In the genomic region with DNA sequence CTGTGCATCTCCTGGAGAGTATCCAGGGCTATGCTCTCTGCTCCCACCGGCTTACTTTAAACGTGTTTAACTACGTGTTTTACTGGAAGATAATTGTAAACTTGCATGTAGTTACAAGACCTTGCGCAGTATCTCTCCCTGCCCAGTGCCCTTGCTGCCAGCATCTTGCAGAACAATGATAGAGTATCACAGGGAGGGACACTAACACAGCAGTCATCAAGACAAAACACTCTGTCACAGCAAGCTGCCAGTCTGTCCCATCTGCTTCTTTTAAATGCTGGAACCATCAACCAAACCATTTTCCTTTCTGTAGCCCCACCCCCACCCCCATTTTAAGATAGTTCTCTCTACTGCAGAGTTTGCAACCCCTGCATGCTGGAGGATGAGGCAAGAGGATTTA, we compare ENCODE assay signal across 13 mouse cellular contexts. TPM values are rescaled to one million over a fixed set of nuclear protein-coding genes. Genes with fewer than 3 reads are reported as not detected.
DNase-seq lines count a peak whose midpoint lies in the region; ATAC-seq and TF ChIP-seq lines count a peak whose summit lies in the region.
"Had no signal": no experiment of that assay in that cellular context is flagged by ENCODE, and none has a peak within 500 bp of the region (broad histone marks: within the 10 kb centered on the region; RNA-seq: fewer than 3 reads in every experiment).

No protein-coding gene starts in this region.

- intact Hi-C loops in left cerebral cortex, postnatal 36 days (cut with DNase I), result no loop called here

- ATAC-seq in kidney, embryonic 15.5 days (replicated peaks; ENCODE audit: low FRiP score), result peak; percentile 28; the same call in 1 of the 2 replicates
- ATAC-seq in forebrain, postnatal 0 days, result peak; percentile 53
- peak; percentile 63 for ATAC-seq in liver, embryonic 15.5 days (ENCODE audit: insufficient read depth)

- 51% methylated on average over 4 of the region's 4 CpGs for WGBS in kidney, embryonic 15.5 days
- WGBS in forebrain, postnatal 0 days, result 47% methylated on average over 4 of the region's 4 CpGs
- WGBS in liver, embryonic 15.5 days (ENCODE audit: insufficient replicate concordance), result 17% methylated on average over 4 of the region's 4 CpGs

- no peak overlapping the region for H3K4me3 ChIP-seq in kidney, embryonic 15.5 days (replicated peaks)
- H3K4me3 ChIP-seq in MEL (ENCODE audit: control insufficient read depth in 1 of 2, insufficient read depth in 1 of 2, low read depth in 2 of 2, low read length in 2 of 2), result no peak overlapping the region
- H3K4me3 ChIP-seq in forebrain, postnatal 0 days (ENCODE audit: low read depth, low read length), result no peak overlapping the region
- no peak overlapping the region for H3K4me3 ChIP-seq in liver, embryonic 15.5 days (replicated peaks)
- H3K4me3 ChIP-seq: erythroblast, embryonic 14.5 days had no signal

- no peak for TF ChIP-seq CTCF in MEL (IDR thresholded peaks at IDR 0.05 in 2 of 3, conservative IDR thresholded peaks at IDR 0.05 in 1 of 3; ENCODE audit: control insufficient read depth in 1 of 3, insufficient read depth in 1 of 3, low read depth in 2 of 3, low read length in 3 of 3, poor library complexity in 1 of 3, severe bottlenecking in 1 of 3)
- no peak for TF ChIP-seq CTCF in forebrain, postnatal 0 days (IDR thresholded peaks at IDR 0.05; ENCODE audit: low read depth)

- no peak for TF ChIP-seq POLR2A in MEL (IDR thresholded peaks at IDR 0.05; ENCODE audit: control insufficient read depth in 1 of 2, insufficient read depth in 1 of 2, low read depth in 1 of 2, low read length in 2 of 2, poor library complexity in 1 of 2)

- H3K36me3 ChIP-seq in kidney, embryonic 15.5 days, result no peaks in the 10 kb centered on the region
- peaks cover 0 to 28% of the 10 kb centered on the region in 2 experiments; a peak in 2 of 4 replicates for H3K36me3 ChIP-seq in MEL (ENCODE audit: control insufficient read depth in 1 of 2, insufficient read depth in 2 of 2, low read length in 2 of 2)
- no peaks in the 10 kb centered on the region for H3K36me3 ChIP-seq in forebrain, postnatal 0 days (ENCODE audit: insufficient read depth)
- no peaks in the 10 kb centered on the region for H3K36me3 ChIP-seq in liver, embryonic 15.5 days (replicated peaks)

- no peak for DNase-seq in kidney, postnatal 25 days
- DNase-seq in MEL (ENCODE audit: low read depth, low spot score), result peak; percentile 57
- peak; percentile 50 for DNase-seq in forebrain, postnatal 0 days
- DNase-seq in left cerebral cortex, postnatal 36 days (ENCODE audit: low spot score in 2 of 2), result no peak
- DNase-seq in urinary bladder, postnatal 4 days (ENCODE audit: low spot score in 2 of 2), result no peak
- DNase-seq: cerebellum, adult 8-10 months; embryo, embryonic 11 days; lung, adult 18-20 months; retina, postnatal 1 day; thymus, adult 2 months had no signal

- TF ChIP-seq RAD21 in MEL (IDR thresholded peaks at IDR 0.05; ENCODE audit: low read depth, low read length), result no peak

- H3K79me2 ChIP-seq in MEL (ENCODE audit: control insufficient read depth, insufficient read depth, low read length, poor library complexity), result no peaks in the 10 kb centered on the region

- H3K9ac ChIP-seq in kidney, embryonic 15.5 days, result no peak overlapping the region
- no peak overlapping the region for H3K9ac ChIP-seq in MEL (ENCODE audit: control insufficient read depth, low read depth, low read length, poor library complexity, severe bottlenecking)
- no peak overlapping the region for H3K9ac ChIP-seq in forebrain, postnatal 0 days
- H3K9ac ChIP-seq in liver, embryonic 15.5 days, result 0 out of 2 replicates have a peak overlapping the region, but pooled peaks have one; percentile 16

- peak in 1 of 2 experiments; percentile 63; a peak in 1 of 4 replicates for TF ChIP-seq EP300 in MEL (IDR thresholded peaks at IDR 0.05; ENCODE audit: low read depth in 1 of 2, low read length in 2 of 2)

- no peaks in the 10 kb centered on the region for H3K9me3 ChIP-seq in kidney, embryonic 15.5 days (replicated peaks)
- H3K9me3 ChIP-seq in MEL (replicated peaks; ENCODE audit: insufficient read depth, low read length), result no peaks in the 10 kb centered on the region
- H3K9me3 ChIP-seq in forebrain, postnatal 0 days (ENCODE audit: low read length), result no peaks in the 10 kb centered on the region
- no peaks in the 10 kb centered on the region for H3K9me3 ChIP-seq in liver, embryonic 15.5 days (replicated peaks)

- H3K27ac ChIP-seq in kidney, embryonic 15.5 days, result peak overlapping the region; percentile 72
- 0 out of 2 replicates have a peak overlapping the region, but pooled peaks have one; percentile 12 for H3K27ac ChIP-seq in MEL (ENCODE audit: control insufficient read depth, low read depth, low read length)
- no peak overlapping the region for H3K27ac ChIP-seq in forebrain, postnatal 0 days (ENCODE audit: low read depth, low read length)
- H3K27ac ChIP-seq in liver, embryonic 15.5 days (replicated peaks), result peak overlapping the region; percentile 80

- peaks cover 10% of the 10 kb centered on the region; the same call in 1 of the 2 replicates for H3K27me3 ChIP-seq in kidney, embryonic 15.5 days
- H3K27me3 ChIP-seq in MEL (ENCODE audit: control insufficient read depth in 1 of 2, insufficient read depth in 2 of 2, low read length in 2 of 2), result no peaks in the 10 kb centered on the region
- no peaks in the 10 kb centered on the region for H3K27me3 ChIP-seq in forebrain, postnatal 0 days (ENCODE audit: insufficient read depth, low read length)
- H3K27me3 ChIP-seq in liver, embryonic 15.5 days, result no peaks in the 10 kb centered on the region

- no peak overlapping the region for H3K4me2 ChIP-seq in kidney, embryonic 15.5 days
- no peak overlapping the region for H3K4me2 ChIP-seq in forebrain, postnatal 0 days (ENCODE audit: low read depth)
- peak overlapping the region; percentile 5; the same call in 1 of the 2 replicates for H3K4me2 ChIP-seq in liver, embryonic 15.5 days

- peaks cover 23% of the 10 kb centered on the region for H3K4me1 ChIP-seq in kidney, embryonic 15.5 days
- peaks cover 11 to 43% of the 10 kb centered on the region in 2 experiments for H3K4me1 ChIP-seq in MEL (ENCODE audit: control insufficient read depth in 1 of 2, insufficient read depth in 2 of 2, low read length in 2 of 2)
- no peaks in the 10 kb centered on the region for H3K4me1 ChIP-seq in forebrain, postnatal 0 days (ENCODE audit: insufficient read depth)
- H3K4me1 ChIP-seq in liver, embryonic 15.5 days (replicated peaks), result peaks cover 98% of the 10 kb centered on the region

TF ChIP-seq in MEL, 35 proteins besides CTCF, POLR2A, EP300 and RAD21 (continues in another document):
- TF ChIP-seq CHD2 (IDR thresholded peaks at IDR 0.05; ENCODE audit: low read length) (no peak), TBP (IDR thresholded peaks at IDR 0.05; ENCODE audit: low read depth, low read length) (no peak), ZNF384 (IDR thresholded peaks at IDR 0.05; ENCODE audit: low read depth, low read length) (no peak), NELFE (IDR thresholded peaks at IDR 0.05; ENCODE audit: low read depth, low read length) (no peak), POLR2AphosphoS2 (IDR thresholded peaks at IDR 0.05; ENCODE audit: low read length) (no peak), USF2 (IDR thresholded peaks at IDR 0.05; ENCODE audit: borderline replicate concordance in 1 of 2, insufficient read depth in 1 of 2, low read depth in 1 of 2, low read length in 2 of 2) (no peak), MAX (IDR thresholded peaks at IDR 0.05; ENCODE audit: low read length) (no peak), GATA1 (IDR thresholded peaks at IDR 0.05; ENCODE audit: low read depth, low read length) (peak; percentile 45; the same call in 1 of the 2 replicates), SMC3 (IDR thresholded peaks at IDR 0.05; ENCODE audit: low read depth, low read length) (no peak), CHD1 (IDR thresholded peaks at IDR 0.05; ENCODE audit: low read depth, low read length) (no peak), BHLHE40 (IDR thresholded peaks at IDR 0.05; ENCODE audit: borderline replicate concordance, low read depth, low read length) (no peak), MEF2A (IDR thresholded peaks at IDR 0.05; ENCODE audit: extremely low read depth, insufficient replicate concordance, low read depth, low read length, poor library complexity, severe bottlenecking) (no peak), ZMIZ1 (IDR thresholded peaks at IDR 0.05; ENCODE audit: low read depth, low read length) (no peak), SIN3A (IDR thresholded peaks at IDR 0.05; ENCODE audit: low read length) (0 out of 2 replicates have a peak, but pooled peaks have one; percentile 34), ZKSCAN1 (IDR thresholded peaks at IDR 0.05; ENCODE audit: low read depth, low read length) (no peak), NRF1 (IDR thresholded peaks at IDR 0.05; ENCODE audit: insufficient read depth, low read depth, low read length, poor library complexity, severe bottlenecking) (no peak), ELF1 (IDR thresholded peaks at IDR 0.05; ENCODE audit: low read depth, low read length) (no peak), JUND (IDR thresholded peaks at IDR 0.05; ENCODE audit: low read depth, low read length) (no peak), TAL1 (IDR thresholded peaks at IDR 0.05; ENCODE audit: low read length) (peak; percentile 51), E2F4 (IDR thresholded peaks at IDR 0.05; ENCODE audit: borderline replicate concordance, low read depth, low read length) (no peak), MXI1 (IDR thresholded peaks at IDR 0.05; ENCODE audit: low read depth, low read length) (no peak)

RNA-seq across cellular contexts. Expression of a gene that starts 6.6 kb away (rescaled TPM):
- 0.82 TPM in 2 replicates for polyA plus RNA-seq in kidney, embryonic 15.5 days (2015; fragmentation: Nextera tagmentation; extraction: Ambion mirVana)
- 4.9 and 7.9 TPM in 2 replicates for total RNA-seq in MEL (2012; rRNA removed)
- 10 to 100 TPM in 1 of 2 experiments, not detected in 1; 10.7 TPM for polyA plus RNA-seq in MEL (2012; ENCODE audit: insufficient read depth in 1 of 2, insufficient read length in 2 of 2, low read depth in 1 of 2, low replicate concordance in 2 of 2, missing spikeins in 1 of 2)
- 0.92 and 1.8 TPM in 2 replicates for total RNA-seq in forebrain, postnatal 0 days (2014; rRNA removed)
- 0.28 and 0.54 TPM in 2 replicates for polyA plus RNA-seq in forebrain, postnatal 0 days (2015; fragmentation: Nextera tagmentation; extraction: Ambion mirVana)
- polyA plus RNA-seq in liver, embryonic 15.5 days (2015; fragmentation: Nextera tagmentation; extraction: Ambion mirVana), result 2.9 and 3.0 TPM in 2 replicates
- total RNA-seq in left cerebral cortex, postnatal 36 days (2021), result 1 to 10 TPM; 1.0 to 2.1 TPM

RNA-seq across cellular contexts. Expression of a gene that starts 16.3 kb away (rescaled TPM):
- 159 and 184 TPM in 2 replicates for polyA plus RNA-seq in kidney, embryonic 15.5 days (2015; fragmentation: Nextera tagmentation; extraction: Ambion mirVana)
- 95.8 and 108 TPM in 2 replicates for total RNA-seq in MEL (2012; rRNA removed)
- 100 to 1,000 TPM in 1 of 2 experiments, not detected in 1; 291 TPM for polyA plus RNA-seq in MEL (2012; ENCODE audit: insufficient read depth in 1 of 2, insufficient read length in 2 of 2, low read depth in 1 of 2, low replicate concordance in 2 of 2, missing spikeins in 1 of 2)
- 47.4 and 84.5 TPM in 2 replicates for total RNA-seq in forebrain, postnatal 0 days (2014; rRNA removed)
- 177 and 205 TPM in 2 replicates for polyA plus RNA-seq in forebrain, postnatal 0 days (2015; fragmentation: Nextera tagmentation; extraction: Ambion mirVana)
- polyA plus RNA-seq in liver, embryonic 15.5 days (2015; fragmentation: Nextera tagmentation; extraction: Ambion mirVana), result 496 and 514 TPM in 2 replicates
- total RNA-seq in left cerebral cortex, postnatal 36 days (2021), result 10 to 100 TPM; 41.1 to 51.5 TPM

Comparison
In these comparisons a context has a peak if more than half of its experiments do, and no peak if none do; other contexts are left out.
1. DNase-seq: peak in MEL (single experiment) and forebrain, postnatal 0 days (single experiment); none in kidney, postnatal 25 days (0 of 2), left cerebral cortex, postnatal 36 days (0 of 2) and urinary bladder, postnatal 4 days (0 of 2).
2. Peak in every context shown above with its lines, with median percentiles within 50 percentile points of each other: ATAC-seq.